Mouse (Mus musculus) embryonic fibroblast, embryonic 13.5 days (primary cell): ENCODE data around the gene Prkch.

Experiments used
- CTCF ChIP-seq: IDR thresholded peaks from 2 replicates; pipeline ENCODE4 v1.5.1; 2011; ENCODE audit warnings: mild to moderate bottlenecking, control low read depth, low read length, moderate library complexity, borderline replicate concordance; ENCODE audit not compliant: insufficient read depth
- POLR2A ChIP-seq: IDR thresholded peaks from 2 replicates; pipeline ENCODE4 v1.6.1; 2011; ENCODE audit warnings: low read depth, mild to moderate bottlenecking, control low read depth, low read length, moderate library complexity

GRCm38 (mm10) chr12:73613183-73613582 is 28.6 kb downstream of the Prkch start:
- TF ChIP-seq POLR2A (no peak), CTCF (no peak)
